ENCODE assay signal across 8 mouse cellular contexts in the genomic region with DNA sequence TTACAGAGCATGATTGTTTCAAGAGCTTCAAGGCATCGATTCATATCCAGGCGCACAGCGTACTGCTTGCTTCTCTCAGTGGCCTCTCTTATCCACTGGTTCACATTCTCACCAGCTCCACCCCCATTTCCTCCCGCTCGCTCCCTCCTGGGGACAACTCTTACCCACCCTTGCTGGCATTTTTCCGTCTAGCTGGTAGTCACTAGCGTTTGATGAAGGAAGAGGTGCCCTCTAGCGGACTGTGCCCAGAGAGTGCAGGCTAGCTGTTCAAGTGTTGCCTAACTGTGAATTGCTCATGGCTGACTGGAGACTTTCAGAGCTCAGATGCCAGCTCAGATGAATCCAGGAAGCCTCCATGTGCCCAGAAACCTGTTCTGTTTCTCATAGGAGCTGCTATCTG.
DNase-seq lines count a peak whose midpoint lies in the region; ATAC-seq and TF ChIP-seq lines count a peak whose summit lies in the region.

No protein-coding gene starts in this region.

- H3K4me1 ChIP-seq in forebrain, embryonic 10.5 days, result peaks cover 16% of the 10 kb centered on the region
- peaks cover 5% of the 10 kb centered on the region for H3K4me1 ChIP-seq in heart, embryonic 15.5 days (replicated peaks)
- H3K4me1 ChIP-seq in liver, embryonic 15.5 days (replicated peaks), result peaks cover 24% of the 10 kb centered on the region
- peaks cover 33% of the 10 kb centered on the region for H3K4me1 ChIP-seq in neural tube, embryonic 13.5 days (replicated peaks)

- peak overlapping the region; percentile 30 for H3K4me3 ChIP-seq in forebrain, embryonic 10.5 days
- no peak overlapping the region for H3K4me3 ChIP-seq in heart, embryonic 15.5 days
- H3K4me3 ChIP-seq in liver, embryonic 15.5 days (replicated peaks), result no peak overlapping the region
- H3K4me3 ChIP-seq in neural tube, embryonic 13.5 days, result no peak overlapping the region

- peaks cover 20% of the 10 kb centered on the region for H3K27me3 ChIP-seq in forebrain, embryonic 10.5 days (ENCODE audit: poor library complexity, severe bottlenecking)
- peaks cover 14% of the 10 kb centered on the region; the same call in 1 of the 2 replicates for H3K27me3 ChIP-seq in heart, embryonic 15.5 days
- peaks cover 22% of the 10 kb centered on the region for H3K27me3 ChIP-seq in liver, embryonic 15.5 days
- no peaks in the 10 kb centered on the region for H3K27me3 ChIP-seq in neural tube, embryonic 13.5 days

- peak; percentile 86 for TF ChIP-seq CTCF in brain, embryonic 14.5 days (IDR thresholded peaks at IDR 0.05; ENCODE audit: borderline replicate concordance, extremely low read depth, insufficient read depth, insufficient read length)

- peak; percentile 47; the same call in 1 of the 2 replicates for ATAC-seq in heart, embryonic 15.5 days (replicated peaks; ENCODE audit: insufficient number of reproducible peaks, insufficient read depth, low FRiP score, low read depth)
- ATAC-seq in liver, embryonic 15.5 days (ENCODE audit: insufficient read depth), result peak; percentile 52; the same call in 1 of the 2 replicates
- peak; percentile 86 for ATAC-seq in neural tube, embryonic 13.5 days (ENCODE audit: low read depth)

- H3K4me2 ChIP-seq in heart, embryonic 15.5 days, result peak overlapping the region; percentile 50
- H3K4me2 ChIP-seq in liver, embryonic 15.5 days, result peak overlapping the region; percentile 33; the same call in 1 of the 2 replicates
- peak overlapping the region; percentile 8; the same call in 1 of the 2 replicates for H3K4me2 ChIP-seq in neural tube, embryonic 13.5 days

- peak; percentile 84 for DNase-seq in CD4-positive, CD25-positive, alpha-beta regulatory T cell, adult 2 months (ENCODE audit: low read depth, low spot score)
- DNase-seq in brain, embryonic 14.5 days (ENCODE audit: low read depth), result peak; percentile 97
- peak; percentile 80 for DNase-seq in forebrain, embryonic 10.5 days (ENCODE audit: extremely low spot score, low spot score)
- peak; percentile 74 to 78 for DNase-seq in kidney, postnatal 25 days
- DNase-seq in thymus, adult 18-20 months, result peak; percentile 65 to 78

- TF ChIP-seq POLR2A in brain, embryonic 14.5 days (IDR thresholded peaks at IDR 0.05; ENCODE audit: borderline replicate concordance, extremely low read depth, insufficient read depth, insufficient read length, poor library complexity, severe bottlenecking), result no peak

- no peaks in the 10 kb centered on the region for H3K36me3 ChIP-seq in forebrain, embryonic 10.5 days (replicated peaks)
- no peaks in the 10 kb centered on the region for H3K36me3 ChIP-seq in heart, embryonic 15.5 days
- no peaks in the 10 kb centered on the region for H3K36me3 ChIP-seq in liver, embryonic 15.5 days (replicated peaks)
- H3K36me3 ChIP-seq in neural tube, embryonic 13.5 days, result no peaks in the 10 kb centered on the region

- H3K9me3 ChIP-seq in forebrain, embryonic 10.5 days, result peaks cover 9% of the 10 kb centered on the region
- H3K9me3 ChIP-seq in heart, embryonic 15.5 days (replicated peaks), result no peaks in the 10 kb centered on the region; the same call in 1 of the 2 replicates
- H3K9me3 ChIP-seq in liver, embryonic 15.5 days (replicated peaks), result peaks cover 2% of the 10 kb centered on the region; the same call in 1 of the 2 replicates
- H3K9me3 ChIP-seq in neural tube, embryonic 13.5 days, result peaks cover 2% of the 10 kb centered on the region

- 9% methylated on average over 8 of the region's 8 CpGs for WGBS in forebrain, embryonic 10.5 days
- 5% methylated on average over 8 of the region's 8 CpGs for WGBS in heart, embryonic 15.5 days
- WGBS in liver, embryonic 15.5 days (ENCODE audit: insufficient replicate concordance), result 2% methylated on average over 8 of the region's 8 CpGs
- WGBS in neural tube, embryonic 13.5 days, result 2% methylated on average over 8 of the region's 8 CpGs

- H3K9ac ChIP-seq in heart, embryonic 15.5 days, result 0 out of 2 replicates have a peak overlapping the region, but pooled peaks have one; percentile 19
- H3K9ac ChIP-seq in liver, embryonic 15.5 days, result no peak overlapping the region
- no peak overlapping the region for H3K9ac ChIP-seq in neural tube, embryonic 13.5 days

- no peak overlapping the region for H3K27ac ChIP-seq in forebrain, embryonic 10.5 days
- no peak overlapping the region for H3K27ac ChIP-seq in heart, embryonic 15.5 days
- no peak overlapping the region for H3K27ac ChIP-seq in liver, embryonic 15.5 days (replicated peaks)
- H3K27ac ChIP-seq in neural tube, embryonic 13.5 days (replicated peaks), result peak overlapping the region; percentile 75
